Comparison of ENCODE assay signal across 9 mouse cellular contexts in the genomic region with DNA sequence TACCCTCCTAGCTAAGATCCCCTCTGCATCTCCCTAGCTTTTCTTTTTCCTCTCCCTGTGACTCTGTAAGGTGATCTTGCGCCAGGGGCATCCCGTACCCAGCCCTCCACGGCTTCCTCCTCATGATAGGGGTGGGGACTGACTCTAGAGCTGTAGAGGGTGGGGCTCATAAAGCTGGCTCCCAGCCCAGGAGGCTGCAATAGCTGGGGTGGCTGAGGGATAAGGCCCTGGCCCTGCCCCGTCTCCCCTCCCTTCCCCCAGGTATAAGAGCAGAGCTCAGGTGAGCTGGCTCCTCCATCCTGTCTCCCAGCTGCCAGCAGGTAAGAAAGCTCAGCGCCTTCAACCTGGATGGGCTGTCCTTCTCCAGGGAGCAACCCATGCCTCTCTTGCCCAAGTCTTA. TPM values are rescaled to one million over a fixed set of nuclear protein-coding genes. Genes with fewer than 3 reads are reported as not detected.
A peak's percentile ranks its signal among the peaks of the same experiment; 100 is the strongest.
DNase-seq lines count a peak whose midpoint lies in the region; ATAC-seq and TF ChIP-seq lines count a peak whose summit lies in the region.
"Had no signal": no experiment of that assay in that cellular context is flagged by ENCODE, and none has a peak within 500 bp of the region (broad histone marks: within the 10 kb centered on the region; RNA-seq: fewer than 3 reads in every experiment).

A gene (plus strand): TSS at position 277 of the 400 bp plus-strand sequence.

- H3K4me1 ChIP-seq in embryonic facial prominence, embryonic 11.5 days (ENCODE audit: control insufficient read depth, insufficient read depth, low read length), result no peaks in the 10 kb centered on the region
- H3K4me1 ChIP-seq in embryonic facial prominence, embryonic 10.5 days, result no peaks in the 10 kb centered on the region
- H3K4me1 ChIP-seq in thymus, adult 2 months (replicated peaks; ENCODE audit: control insufficient read depth, insufficient read depth, low read length), result no peaks in the 10 kb centered on the region

- 0 out of 2 replicates have a peak, but pooled peaks have one; percentile 39 for ATAC-seq in embryonic facial prominence, embryonic 11.5 days (replicated peaks; ENCODE audit: insufficient number of reproducible peaks, low FRiP score, low TSS enrichment, low read depth)

- no peak for DNase-seq in embryonic facial prominence, embryonic 11.5 days (ENCODE audit: low spot score)
- DNase-seq in embryonic facial prominence, embryonic 10.5 days (ENCODE audit: low spot score), result no peak
- DNase-seq in thymus, adult 2 months, result no peak
- DNase-seq in thymus, postnatal 4 days, result no peak
- peak; percentile 66 for DNase-seq in lung, postnatal 14 days
- peak; percentile 69 to 78 for DNase-seq in urinary bladder, postnatal 36 days (ENCODE audit: low spot score in 2 of 2)
- no peak for DNase-seq in ovary, postnatal 10 days (ENCODE audit: low spot score)
- no peak for DNase-seq in adrenal gland, postnatal 10 days
- DNase-seq: kidney, adult 9 months had no signal

- no peak for TF ChIP-seq POLR2A in thymus, adult 2 months (IDR thresholded peaks at IDR 0.05; ENCODE audit: control insufficient read depth, extremely low read depth, insufficient read depth, low read length, poor library complexity)

- no peak within 1 kb of the TSS for H3K27ac ChIP-seq in embryonic facial prominence, embryonic 11.5 days (replicated peaks; ENCODE audit: low read depth, low read length)
- H3K27ac ChIP-seq in embryonic facial prominence, embryonic 10.5 days (replicated peaks), result no peak within 1 kb of the TSS
- H3K27ac ChIP-seq in thymus, adult 2 months (ENCODE audit: control insufficient read depth, insufficient read depth, low read length), result no peak within 1 kb of the TSS; the same call in 1 of the 2 replicates

- H3K9ac ChIP-seq in embryonic facial prominence, embryonic 11.5 days (replicated peaks; ENCODE audit: low read length), result no peak within 1 kb of the TSS

- no peak for TF ChIP-seq CTCF in thymus, adult 2 months (IDR thresholded peaks at IDR 0.05; ENCODE audit: borderline replicate concordance, control insufficient read depth, extremely low read depth, insufficient read depth, low read length, poor library complexity)

- no peaks in the 10 kb centered on the region for H3K9me3 ChIP-seq in embryonic facial prominence, embryonic 11.5 days (replicated peaks; ENCODE audit: control insufficient read depth, low read length)
- no peaks in the 10 kb centered on the region for H3K9me3 ChIP-seq in embryonic facial prominence, embryonic 10.5 days

- H3K27me3 ChIP-seq in embryonic facial prominence, embryonic 11.5 days (ENCODE audit: control insufficient read depth, insufficient read depth, low read length), result no peaks in the 10 kb centered on the region
- 0 out of 2 replicates have a peak, but pooled peaks cover 4% of the 10 kb centered on the region for H3K27me3 ChIP-seq in embryonic facial prominence, embryonic 10.5 days (replicated peaks; ENCODE audit: low read depth, poor library complexity, severe bottlenecking)
- H3K27me3 ChIP-seq in thymus, adult 2 months (ENCODE audit: control insufficient read depth, insufficient read depth, low read length), result no peaks in the 10 kb centered on the region

- no peak within 1 kb of the TSS for H3K4me2 ChIP-seq in embryonic facial prominence, embryonic 11.5 days (ENCODE audit: low read depth, low read length)

- WGBS in embryonic facial prominence, embryonic 11.5 days, result 72% methylated on average over 5 of the region's 5 CpGs
- WGBS in embryonic facial prominence, embryonic 10.5 days, result 83% methylated on average over 5 of the region's 5 CpGs
- 68% methylated on average over 5 of the region's 5 CpGs for WGBS in thymus, adult 2 months

- H3K36me3 ChIP-seq in embryonic facial prominence, embryonic 11.5 days (replicated peaks; ENCODE audit: control insufficient read depth, insufficient read depth, low read depth, low read length), result no peaks in the 10 kb centered on the region
- H3K36me3 ChIP-seq in embryonic facial prominence, embryonic 10.5 days (replicated peaks), result no peaks in the 10 kb centered on the region
- peaks cover 3% of the 10 kb centered on the region; the same call in 1 of the 2 replicates for H3K36me3 ChIP-seq in thymus, adult 2 months (ENCODE audit: control insufficient read depth, insufficient read depth, low read length)

- H3K4me3 ChIP-seq in embryonic facial prominence, embryonic 11.5 days (ENCODE audit: low read depth, low read length), result no peak within 1 kb of the TSS
- no peak within 1 kb of the TSS for H3K4me3 ChIP-seq in embryonic facial prominence, embryonic 10.5 days
- no peak within 1 kb of the TSS for H3K4me3 ChIP-seq in thymus, adult 2 months (ENCODE audit: control insufficient read depth, insufficient read depth, low read length)

RNA-seq across cellular contexts. Expression of the gene that starts here (rescaled TPM):
- polyA plus RNA-seq in embryonic facial prominence, embryonic 11.5 days (2014; fragmentation: Nextera tagmentation; extraction: Ambion mirVana), result 0.32 TPM in 1 of 2 replicates, not detected in the other
- polyA plus RNA-seq in embryonic facial prominence, embryonic 10.5 days (2016; fragmentation: Nextera tagmentation; extraction: Ambion mirVana), result not detected in 2 replicates
- polyA plus RNA-seq in thymus, adult 2 months (2012; rRNA removed), result 8.7 and 11.3 TPM in 2 replicates
- under 1 TPM; 0.24 to 0.70 TPM for total RNA-seq in adrenal gland, postnatal 10 days (2021)

Comparison
In these comparisons a context has a peak if more than half of its experiments do, and no peak if none do; other contexts are left out.
1. Peak in ATAC-seq in embryonic facial prominence, embryonic 11.5 days; RNA of the gene not detected or under 1 TPM.
2. DNase-seq: peak in lung, postnatal 14 days (single experiment) and urinary bladder, postnatal 36 days (2 of 2); none in embryonic facial prominence, embryonic 11.5 days (single experiment), embryonic facial prominence, embryonic 10.5 days (single experiment), thymus, adult 2 months (single experiment), thymus, postnatal 4 days (single experiment), ovary, postnatal 10 days (single experiment) and adrenal gland, postnatal 10 days (single experiment).